Mouse (Mus musculus): ENCODE measurements at regions not wholly inside any gene's neighbourhood (a gene's known extent, or its start where the extent isn't known, plus 50 kb on each side); places are given as distances from the start of the nearest gene placed in this dataset.

DNA sequence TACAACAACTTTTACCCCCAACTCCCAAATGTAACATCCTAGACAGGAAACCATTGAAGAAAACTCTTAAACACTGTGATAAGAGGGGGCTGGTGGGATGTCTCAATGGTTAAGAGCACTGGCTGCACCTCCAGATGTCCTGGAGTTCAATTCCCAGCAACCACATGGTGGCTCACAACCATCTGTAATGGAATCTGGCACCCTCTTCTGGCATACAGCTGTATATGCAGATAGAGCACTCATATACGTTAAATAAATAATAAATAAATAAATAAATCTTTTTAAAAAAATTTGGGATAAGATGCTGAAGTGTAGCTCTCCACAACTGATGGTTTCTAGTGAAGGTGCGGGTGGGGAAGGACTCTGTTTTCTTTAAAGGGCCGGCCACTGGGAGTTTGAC lies 69.3 kb downstream of the Kctd15 start:
- ATAC-seq (replicated peaks; ENCODE audit: poor library complexity, severe bottlenecking), result no peak

DNA sequence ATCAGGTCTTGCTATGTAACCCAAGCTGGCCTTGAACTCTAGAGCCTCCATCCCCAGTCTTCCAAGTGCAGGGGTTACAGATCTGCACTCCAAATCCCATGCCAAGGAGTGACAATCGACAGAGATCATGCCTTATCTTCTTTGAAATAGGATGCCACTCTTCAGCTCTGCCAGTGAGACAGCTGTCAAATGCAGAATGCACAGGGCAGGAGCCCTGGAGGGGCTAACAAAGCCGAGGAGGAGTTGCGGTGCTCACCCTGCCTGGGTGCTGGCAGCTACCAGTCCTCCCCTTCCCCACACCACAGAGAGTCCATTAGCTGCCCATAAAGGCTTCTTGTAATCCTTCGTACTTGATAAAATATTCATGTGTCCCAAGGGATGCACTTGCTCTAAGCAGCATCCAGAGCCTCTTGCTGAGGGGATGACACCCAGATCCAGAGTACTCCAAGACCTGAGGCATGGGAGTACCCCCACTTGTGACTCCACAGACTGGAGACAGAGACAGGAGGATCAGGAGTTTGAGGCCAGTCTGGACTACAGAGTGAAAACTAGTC lies 71.1 kb downstream of the Kctd15 start:
- no peak for ATAC-seq (replicated peaks; ENCODE audit: poor library complexity, severe bottlenecking)

DNA sequence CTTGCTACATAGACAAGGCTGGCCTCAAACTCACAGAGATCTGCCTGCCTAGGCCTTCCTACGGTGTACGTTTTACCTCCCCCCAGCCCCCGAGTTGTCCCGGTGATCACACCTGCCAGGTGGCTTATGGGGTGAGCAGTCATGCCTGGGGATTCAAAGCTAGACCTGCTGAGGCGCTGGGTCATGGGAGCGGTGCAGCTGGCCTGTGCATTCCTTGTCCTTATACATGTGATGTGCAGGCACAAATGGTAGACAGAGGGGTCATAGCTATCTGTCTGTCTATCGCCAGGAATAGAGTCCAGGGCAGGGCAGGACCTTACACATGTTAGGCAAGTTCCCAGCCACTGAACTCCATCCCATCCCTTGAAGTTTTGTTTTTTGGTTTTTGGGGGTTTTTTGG lies 71.7 kb downstream of the Kctd15 start:
- ATAC-seq (replicated peaks; ENCODE audit: poor library complexity, severe bottlenecking), result no peak

DNA sequence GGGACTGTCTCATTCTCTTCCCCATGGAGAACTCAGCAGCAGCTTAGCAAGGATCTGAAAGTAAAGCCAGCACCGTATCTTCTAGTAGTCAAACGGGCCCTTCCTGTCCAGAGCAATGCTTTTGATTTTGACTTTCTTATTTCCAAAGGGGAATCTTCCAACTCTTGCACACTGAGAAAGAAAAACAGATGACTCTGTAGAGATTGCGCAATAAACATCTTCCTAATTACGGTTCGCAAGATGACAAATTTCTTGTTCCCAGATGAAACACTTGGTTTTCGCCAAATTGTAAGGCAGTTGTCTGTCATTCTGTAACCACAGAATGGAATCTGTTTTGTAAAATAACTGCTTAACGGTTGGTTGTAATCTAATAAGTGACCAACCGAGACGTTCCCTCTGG lies 75.7 kb downstream of the Kctd15 start:
- no peak for ATAC-seq (replicated peaks; ENCODE audit: poor library complexity, severe bottlenecking)

DNA sequence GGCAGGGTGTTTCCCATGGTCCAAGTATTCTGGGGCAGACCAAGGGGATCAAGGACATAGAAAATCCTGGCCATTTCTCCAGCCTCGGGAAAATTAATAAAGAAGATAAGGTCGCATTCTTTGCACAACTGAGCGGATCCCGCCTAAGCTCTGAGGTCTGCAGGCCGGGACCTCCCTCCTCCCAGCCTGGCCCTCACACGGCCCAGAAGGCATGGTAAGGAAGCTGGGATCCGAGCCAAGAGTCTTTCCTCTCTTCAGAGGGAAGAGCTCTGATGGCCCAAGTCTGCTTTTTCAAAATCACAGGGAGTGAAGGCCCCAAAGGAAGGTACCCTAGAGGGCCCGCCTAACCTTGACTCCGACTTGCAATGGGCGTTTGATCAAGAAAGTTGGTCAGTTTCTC lies 85.2 kb downstream of the Kctd15 start:
- ATAC-seq (replicated peaks; ENCODE audit: poor library complexity, severe bottlenecking), result no peak

DNA sequence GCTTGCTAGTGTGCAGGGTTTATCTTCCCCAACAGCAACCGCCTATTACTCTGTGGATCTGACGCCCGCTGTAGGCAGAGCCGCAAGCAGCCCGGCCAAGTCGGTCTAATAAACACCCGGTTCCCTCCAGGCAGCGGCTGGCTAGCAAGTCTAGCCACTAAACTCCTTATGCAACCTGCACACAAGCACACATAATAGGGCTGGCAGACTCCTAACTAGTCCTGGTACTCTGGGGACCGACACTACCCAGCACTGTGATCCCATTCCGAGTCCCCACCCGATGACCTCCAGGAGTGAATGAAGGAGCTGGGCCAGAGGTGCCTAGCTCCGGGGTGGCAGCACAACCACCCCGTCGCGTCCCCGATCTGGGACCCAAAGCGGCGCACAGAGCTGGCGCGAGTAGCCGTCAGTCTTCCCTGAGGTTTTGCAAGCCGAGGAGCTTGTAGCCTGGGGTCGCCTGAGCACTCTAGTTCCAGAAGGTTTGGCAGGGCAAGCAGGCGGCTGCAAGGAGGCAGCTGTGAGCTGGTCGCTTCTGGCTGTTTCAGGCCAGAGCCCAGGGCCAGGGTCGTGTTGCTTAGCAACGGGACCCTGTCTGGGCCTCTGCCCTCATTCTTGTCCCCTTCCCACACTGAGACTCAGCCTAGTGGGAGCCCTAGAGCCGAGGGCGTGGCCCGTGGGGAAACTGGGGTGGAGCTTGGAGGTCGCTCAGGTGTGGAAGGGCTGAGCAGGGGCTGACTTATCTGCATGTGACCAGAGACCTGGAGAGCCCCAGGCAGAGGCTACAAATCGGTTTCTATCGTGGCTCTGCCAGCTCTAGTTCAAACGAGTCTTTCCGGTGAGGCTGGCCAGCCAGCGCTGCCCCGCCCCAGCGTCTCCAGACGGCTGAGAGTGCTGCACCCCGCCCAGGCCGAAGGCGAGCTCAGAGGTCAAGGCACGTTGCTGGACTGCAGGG lies 86.1 kb downstream of the Kctd15 start:
- ATAC-seq (replicated peaks; ENCODE audit: poor library complexity, severe bottlenecking), result no peak

DNA sequence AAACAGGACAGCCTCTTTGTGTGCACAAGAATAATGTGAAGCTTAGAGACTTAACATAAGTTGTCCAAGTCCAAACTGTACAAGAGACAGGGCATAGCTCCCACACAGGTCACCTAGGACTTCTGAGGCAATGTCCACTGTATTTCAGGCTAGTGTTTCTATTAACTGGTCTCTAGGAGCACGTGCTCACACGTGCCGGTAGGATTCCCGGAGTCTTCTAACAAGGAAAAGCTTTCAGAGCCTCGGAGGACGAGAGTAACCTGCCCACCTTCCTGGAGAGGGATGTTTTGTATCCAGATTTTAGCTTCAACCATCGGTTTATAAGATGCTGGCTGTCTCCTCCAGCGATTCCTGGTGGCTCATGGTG lies 86.8 kb downstream of the Kctd15 start:
- ATAC-seq (replicated peaks; ENCODE audit: poor library complexity, severe bottlenecking), result no peak

DNA sequence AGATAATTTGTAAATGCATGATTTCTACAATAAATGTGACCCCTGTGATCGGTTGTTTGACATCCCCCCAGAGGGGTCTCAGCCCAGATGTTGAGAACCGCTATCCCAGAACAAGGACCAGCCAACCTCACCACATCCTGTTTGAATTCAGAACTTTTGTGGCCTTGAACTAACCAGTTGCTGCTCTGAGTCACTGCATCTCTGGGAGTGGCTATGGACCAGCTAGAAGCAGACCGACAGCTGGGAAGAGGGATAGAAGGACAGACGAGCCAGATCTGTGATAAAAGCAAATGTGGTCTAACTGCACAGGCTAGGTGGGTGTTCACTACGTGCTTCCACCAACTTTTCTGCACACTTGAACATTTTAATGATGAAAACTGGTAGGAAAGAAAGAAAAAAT lies 89.0 kb downstream of the Kctd15 start:
- ATAC-seq (replicated peaks; ENCODE audit: poor library complexity, severe bottlenecking), result no peak

DNA sequence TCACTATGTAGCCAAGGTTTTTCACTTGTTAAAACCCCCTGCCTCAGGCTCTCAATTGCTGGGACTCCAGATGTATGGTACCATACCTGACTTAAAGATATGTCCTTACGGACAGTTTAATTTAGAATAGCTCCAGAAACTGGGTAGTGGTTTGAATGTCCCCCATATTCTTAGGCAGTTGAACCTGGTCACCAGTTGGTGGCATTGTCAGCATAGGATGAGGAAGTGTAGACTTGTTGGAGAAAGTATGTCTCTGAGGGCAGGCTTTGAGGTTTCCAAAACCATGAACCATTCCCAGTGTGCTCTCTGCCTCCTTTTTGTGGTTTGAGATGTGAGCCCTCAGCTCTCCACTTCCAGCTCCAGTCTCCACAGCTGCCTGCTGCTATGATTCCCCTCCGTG lies 94.4 kb downstream of the Kctd15 start:
- no peak for ATAC-seq (replicated peaks; ENCODE audit: poor library complexity, severe bottlenecking)

DNA sequence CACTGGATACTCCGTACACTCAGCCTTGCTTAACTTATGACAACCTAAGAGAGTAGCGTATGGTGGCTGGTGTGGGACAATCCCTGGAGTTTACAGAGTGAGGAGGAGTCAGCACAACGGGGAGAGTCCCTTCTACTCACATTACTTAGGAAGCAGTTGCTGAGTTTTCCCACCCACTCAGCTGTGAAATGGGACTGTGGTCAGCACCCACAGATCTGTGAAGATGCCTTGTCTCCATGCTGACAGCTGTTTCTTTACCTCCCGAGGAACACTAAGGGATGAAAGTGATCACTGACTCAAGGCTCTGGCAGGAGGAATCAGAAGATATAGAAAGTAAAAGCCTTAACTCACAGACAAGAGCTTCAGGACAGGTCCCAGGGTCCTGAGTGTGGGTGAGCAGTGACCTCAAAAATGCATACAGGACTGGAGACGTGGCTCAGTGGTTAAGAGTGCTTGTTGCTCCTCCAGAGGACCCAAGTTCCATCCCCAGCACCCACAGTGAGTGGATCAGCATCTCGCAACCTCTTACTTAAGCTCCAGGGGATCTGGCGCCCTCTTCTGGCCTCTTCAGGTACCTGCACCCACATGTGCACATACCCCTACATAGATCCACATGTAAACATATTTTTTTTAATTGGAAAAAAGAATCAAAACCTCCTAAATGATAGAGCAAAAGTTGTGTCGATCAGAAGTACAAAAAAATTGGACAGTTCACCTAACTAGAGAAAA lies 97.8 kb downstream of the Kctd15 start:
- no peak for ATAC-seq (replicated peaks; ENCODE audit: poor library complexity, severe bottlenecking)

DNA sequence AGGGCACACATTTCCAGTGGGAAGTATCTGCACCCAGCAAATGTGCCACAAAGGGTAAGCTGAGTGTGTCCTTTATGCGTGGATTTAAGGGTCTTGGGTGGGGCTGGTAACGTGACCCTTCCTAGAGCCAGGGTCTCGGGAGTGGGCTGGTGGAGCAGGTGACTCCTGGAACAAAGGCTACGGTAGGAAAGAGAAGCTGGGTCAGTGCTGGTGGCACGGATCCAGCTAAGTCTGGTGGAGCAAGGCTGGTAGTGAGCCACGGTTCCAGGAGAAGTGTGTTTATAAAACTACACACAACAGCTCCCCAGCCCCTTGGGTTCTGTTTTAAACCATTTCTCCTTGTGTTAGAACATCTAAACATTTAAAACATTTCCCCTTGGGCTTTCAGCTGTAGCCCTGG lies 101.3 kb downstream of the Kctd15 start:
- ATAC-seq (replicated peaks; ENCODE audit: poor library complexity, severe bottlenecking), result no peak

DNA sequence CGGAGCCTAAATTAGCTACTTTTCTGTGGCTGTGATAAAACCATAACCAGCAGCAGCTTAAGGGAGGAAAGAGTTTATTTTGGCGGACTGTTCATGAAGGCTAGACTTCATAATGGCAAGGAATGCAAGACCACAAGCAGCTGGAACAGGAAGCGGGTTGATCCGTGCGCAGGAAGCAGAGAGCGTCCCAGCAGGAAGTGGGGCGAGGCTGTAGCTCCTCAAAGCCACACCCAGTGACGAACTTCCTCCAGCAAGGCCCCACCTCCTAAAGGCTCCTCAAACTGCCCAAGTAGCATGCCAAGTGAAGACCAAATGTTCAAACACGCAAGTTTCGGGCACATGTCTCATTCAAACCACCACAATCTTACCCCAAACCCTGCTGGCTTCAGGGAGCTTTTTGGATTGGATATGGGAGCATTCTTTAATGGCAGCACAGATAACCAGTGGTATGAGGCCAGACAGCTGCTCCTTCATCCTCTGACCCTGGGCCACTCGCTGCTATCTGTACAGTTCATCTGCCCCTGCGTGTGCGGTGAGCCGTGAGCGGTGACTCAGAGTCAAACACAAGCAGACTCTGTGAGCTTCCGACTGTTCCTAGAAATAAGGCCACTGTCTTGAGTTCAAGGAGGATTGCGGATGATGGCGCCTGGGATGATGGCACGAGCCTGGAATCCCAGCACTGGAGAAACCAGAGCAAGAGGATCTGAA lies 109.8 kb downstream of the Kctd15 start:
- ATAC-seq (replicated peaks; ENCODE audit: poor library complexity, severe bottlenecking), result 0 out of 2 replicates have a peak, but pooled peaks have one; percentile 20

DNA sequence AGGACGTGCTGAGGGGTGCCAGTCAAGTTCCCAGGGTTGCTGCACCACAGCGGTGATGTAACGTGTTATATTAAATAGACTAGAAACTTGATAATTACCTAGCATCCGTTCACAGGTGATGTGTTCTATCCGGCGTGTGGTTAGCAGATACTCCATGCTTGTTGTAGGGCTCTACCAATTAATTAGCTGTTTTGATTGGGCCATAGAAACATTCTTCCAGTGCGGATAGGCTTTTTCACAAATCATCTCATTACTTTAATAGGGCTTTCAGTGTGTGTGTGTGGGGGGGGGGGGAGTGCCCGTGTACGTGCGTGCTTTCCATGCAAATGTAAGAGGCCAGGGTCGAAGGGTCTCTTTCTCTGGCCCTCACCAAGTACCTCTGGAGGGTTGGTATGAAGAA lies 110.6 kb downstream of the Kctd15 start:
- ATAC-seq (replicated peaks; ENCODE audit: poor library complexity, severe bottlenecking), result no peak

DNA sequence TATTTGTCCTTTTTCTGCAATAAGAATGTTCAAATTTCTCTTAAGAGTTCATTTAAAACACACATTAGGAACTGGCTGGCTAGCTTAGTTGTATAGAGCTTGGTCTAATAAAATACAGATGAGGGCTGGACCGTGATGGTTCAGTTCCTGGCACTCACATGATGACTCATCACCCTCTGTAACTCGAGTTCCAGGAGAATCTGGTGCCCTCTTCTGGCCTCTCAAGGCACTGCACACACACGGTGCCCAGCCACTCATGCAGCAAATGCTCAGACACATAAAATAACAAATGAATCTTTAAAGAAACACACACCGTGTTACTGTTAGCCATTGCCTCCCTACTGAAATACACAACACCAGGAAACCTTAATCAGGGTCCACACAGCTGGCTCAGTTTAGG lies 114.6 kb downstream of the Kctd15 start:
- ATAC-seq (replicated peaks; ENCODE audit: poor library complexity, severe bottlenecking), result no peak

DNA sequence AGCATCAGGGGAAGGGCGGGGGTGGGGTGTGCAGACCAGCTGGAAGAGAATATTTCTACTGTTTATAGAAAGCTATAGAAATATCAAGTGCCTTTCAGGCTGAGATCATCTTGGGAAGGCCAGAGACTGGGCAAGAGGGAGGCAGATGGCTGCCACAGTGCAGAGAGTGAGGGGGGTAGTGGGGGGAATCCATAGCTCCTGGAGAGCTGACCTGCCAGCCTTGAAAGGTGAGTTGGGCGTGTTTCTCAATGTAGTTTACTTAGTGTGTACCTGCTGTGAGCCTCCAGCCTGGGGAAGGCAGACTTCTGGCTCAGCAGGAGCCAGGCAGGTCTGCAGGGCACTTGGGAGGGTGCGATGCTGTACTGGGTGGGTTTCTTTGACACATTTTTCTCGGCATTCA lies 115.5 kb downstream of the Kctd15 start:
- no peak for ATAC-seq (replicated peaks; ENCODE audit: poor library complexity, severe bottlenecking)

DNA sequence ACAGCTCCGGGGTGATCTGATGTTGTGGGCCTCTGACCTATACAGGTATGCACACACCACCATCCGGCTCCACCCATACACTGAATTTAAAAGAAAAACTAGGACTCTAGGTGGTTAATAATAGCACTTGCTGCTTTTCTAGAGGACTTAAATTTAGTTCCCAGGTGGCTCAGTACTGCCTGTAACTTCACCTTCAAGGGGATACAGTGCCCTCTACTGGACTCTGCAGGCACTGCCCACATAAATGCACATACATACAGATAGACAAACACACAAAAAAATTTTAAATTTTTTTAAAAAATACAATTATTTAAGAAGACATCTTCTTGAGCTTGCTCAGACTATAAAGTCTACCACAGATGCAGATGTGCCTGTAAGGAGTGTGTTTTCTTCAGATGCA lies 116.7 kb downstream of the Kctd15 start:
- ATAC-seq (replicated peaks; ENCODE audit: poor library complexity, severe bottlenecking), result no peak

DNA sequence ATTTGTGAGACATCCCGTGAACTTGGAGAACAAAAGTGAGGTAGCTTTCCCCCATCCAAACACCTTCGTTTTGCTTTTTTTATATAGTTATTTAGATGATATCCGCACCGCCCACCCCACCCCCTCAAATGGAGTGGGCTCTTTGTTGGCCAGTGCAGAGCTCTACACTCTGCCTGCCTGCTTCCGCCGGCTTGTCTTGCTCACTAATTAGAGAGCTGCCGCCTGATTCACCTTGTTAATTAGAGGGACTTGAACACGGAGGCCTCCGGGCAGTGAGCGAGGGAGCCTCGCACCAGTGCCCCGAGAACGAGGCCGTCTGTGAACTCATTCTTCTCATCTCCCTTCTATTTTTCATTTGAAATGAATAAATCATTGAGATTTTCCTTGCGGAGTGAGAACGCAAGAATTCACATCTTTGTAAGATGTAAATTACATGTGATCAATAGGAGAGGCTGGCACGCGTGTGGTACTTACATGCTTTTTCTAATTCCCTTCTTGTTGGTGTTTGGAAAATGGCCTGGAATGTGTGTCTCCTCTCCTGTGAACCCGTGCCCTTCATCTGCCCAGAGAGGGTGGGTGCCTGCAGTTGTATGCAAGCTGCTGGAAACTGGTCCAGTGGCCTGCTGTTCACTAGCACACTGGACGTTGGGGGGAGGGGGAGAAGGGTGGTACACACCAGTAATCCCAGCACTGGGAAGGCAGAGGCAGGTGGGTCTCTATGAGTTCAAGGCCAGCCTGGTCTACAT lies 118.0 kb downstream of the Kctd15 start:
- no peak for ATAC-seq (replicated peaks; ENCODE audit: poor library complexity, severe bottlenecking)

DNA sequence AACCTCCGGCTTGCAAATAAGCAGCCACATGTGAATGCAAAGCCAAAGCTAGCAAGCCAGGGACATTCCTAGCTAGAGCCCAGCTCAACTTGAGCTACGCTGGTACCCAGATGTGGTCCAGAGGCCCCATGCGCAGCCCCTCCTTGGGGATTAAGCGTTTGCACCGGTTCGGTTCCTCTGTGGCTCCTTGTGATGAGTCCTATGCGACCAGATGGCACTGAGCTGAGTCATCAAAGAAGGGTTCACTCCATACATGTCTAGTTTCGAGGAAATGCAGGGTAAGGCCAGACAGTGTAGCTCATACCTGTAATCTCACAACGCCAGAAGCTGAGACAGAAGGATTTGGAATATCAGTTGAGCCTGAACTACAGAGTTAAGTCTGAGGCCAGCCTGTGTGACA lies 119.4 kb downstream of the Kctd15 start:
- no peak for ATAC-seq (replicated peaks; ENCODE audit: poor library complexity, severe bottlenecking)

DNA sequence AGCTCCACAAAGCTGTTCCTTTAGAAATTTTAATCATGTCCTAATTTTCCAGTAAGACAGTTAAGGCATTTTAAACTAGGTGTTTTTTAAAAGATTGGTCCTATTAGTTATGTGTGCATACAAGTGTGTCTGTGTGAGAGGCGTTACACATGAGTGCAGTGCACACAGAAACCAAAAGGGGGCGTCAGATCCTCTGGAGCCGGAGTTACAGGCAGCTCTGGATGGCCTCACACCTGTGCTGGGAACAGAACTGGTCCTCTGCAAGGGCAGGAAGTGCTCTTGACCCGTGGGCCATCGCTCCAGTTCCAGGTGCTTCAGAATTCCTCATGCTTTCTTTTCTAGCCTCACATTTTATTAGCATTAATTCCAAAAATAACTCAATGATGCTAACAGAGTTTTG lies 122.3 kb downstream of the Kctd15 start:
- no peak for ATAC-seq (replicated peaks; ENCODE audit: poor library complexity, severe bottlenecking)

DNA sequence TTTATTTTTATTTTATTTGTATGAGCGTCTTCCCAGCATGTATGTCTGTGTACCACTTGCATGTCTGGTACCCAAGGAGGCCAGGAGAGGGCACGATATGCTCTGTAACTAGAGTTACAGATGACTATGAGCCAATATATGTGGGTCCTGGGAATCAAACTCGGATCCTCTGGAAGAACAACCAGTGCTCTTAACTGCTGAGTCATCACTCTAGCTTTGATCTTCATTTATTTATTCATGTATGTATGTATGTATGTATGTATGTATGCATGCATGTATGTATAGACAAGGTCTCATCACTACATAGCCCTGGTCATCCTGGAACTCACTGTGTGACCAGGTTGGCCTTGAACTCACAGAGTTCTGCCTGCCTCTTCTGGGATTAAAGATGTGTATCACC lies 124.9 kb downstream of the Kctd15 start:
- no peak for ATAC-seq (replicated peaks; ENCODE audit: poor library complexity, severe bottlenecking)

Measured in granulocyte monocyte progenitor cell, adult 5-6 weeks (primary cell).